Mouse (Mus musculus): ENCODE measurements around the gene Xrcc1. TPM values are rescaled to one million over a fixed set of nuclear protein-coding genes. Genes with fewer than 3 reads are reported as not detected.
A peak's percentile ranks its signal among the peaks of the same experiment; 100 is the strongest.

Xrcc1 gene
- total RNA-seq, 2 experiments from 2014 or later: 18.3 to 18.5 TPM

GRCm38 (mm10) chr7:24551985-24552759, 6.1 kb downstream of the Xrcc1 start:
- no peak for TF ChIP-seq CTCF (IDR thresholded peaks at IDR 0.05)

DNA sequence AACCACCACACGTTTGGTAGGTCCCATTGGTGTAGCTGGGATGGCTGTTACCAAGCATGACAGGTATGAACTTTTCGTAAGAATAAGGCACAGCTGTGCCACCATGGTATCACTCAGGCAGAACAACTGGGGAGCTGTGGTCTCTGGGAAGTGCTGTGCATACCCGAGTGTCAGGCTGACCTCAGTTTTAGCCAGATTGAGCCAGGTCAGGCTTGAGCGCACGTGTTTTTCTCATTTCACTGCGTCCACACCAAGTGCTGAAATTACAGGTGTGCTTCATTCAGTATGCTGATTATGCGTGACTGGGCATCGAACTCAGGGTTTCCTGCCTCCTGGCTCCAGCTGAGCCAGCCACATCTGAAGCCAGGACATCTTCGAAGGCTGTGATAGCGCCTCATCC, 9.7 kb downstream of the Xrcc1 start:
- TF ChIP-seq CTCF (IDR thresholded peaks at IDR 0.05): no peak
- Histone ChIP-seq H3K4me3 (no peak overlapping the region), H3K27ac (no peak overlapping the region)
- DNase-seq: no peak
- intact Hi-C loops (cut with DNase I): no loop called here

More at GRCm38 (mm10) chr7:24551985-24552759, 6.1 kb downstream of the Xrcc1 start:
- Histone ChIP-seq H3K27ac (no peak overlapping the region), H3K4me3 (no peak overlapping the region)
- intact Hi-C loops (cut with DNase I): no loop called here
- no peak for DNase-seq

GRCm38 (mm10) chr7:24561450-24561849, 15.4 kb downstream of the Xrcc1 start:
- DNase-seq: no peak
- intact Hi-C loops (cut with DNase I): loop anchor here (5.0 kb wide), 1 partner anchor 89 kb away; no protein-coding TSS in a partner anchor
- no peak for TF ChIP-seq CTCF (IDR thresholded peaks at IDR 0.05)
- Histone ChIP-seq H3K4me3 (no peak overlapping the region), H3K27ac (no peak overlapping the region)

DNA sequence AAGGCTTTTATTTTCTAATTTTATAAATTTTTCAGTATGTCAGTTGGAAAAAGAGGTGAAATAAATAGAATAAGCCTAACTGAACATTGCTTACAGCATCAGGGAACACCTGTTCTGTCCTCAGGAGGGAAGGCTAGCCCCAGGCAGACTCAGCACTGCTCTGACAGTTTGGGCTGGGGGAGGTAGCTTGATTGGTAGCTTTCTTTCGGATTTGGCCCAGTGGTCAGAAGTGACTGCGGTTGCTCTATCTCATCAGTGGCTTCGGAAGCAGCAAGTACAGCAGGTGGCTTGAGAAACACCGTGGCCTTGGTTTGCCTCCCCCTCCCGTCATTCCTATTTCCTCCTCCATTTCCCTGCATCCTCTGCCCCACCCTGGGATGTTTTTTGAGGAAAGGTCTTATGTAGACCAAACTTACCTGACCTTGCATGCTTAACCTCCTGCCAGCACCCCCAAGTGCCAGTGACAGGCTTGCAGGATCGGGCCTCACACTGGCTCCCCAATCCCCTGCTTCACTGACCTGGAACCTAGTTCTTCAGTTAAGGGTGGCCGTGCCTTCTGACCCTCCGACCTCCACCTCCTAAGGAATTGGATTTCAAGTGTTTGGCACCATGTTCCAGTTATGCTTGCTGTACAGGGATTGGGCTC, 17.2 kb downstream of the Xrcc1 start:
- intact Hi-C loops (cut with DNase I): loop anchor here (5.0 kb wide), 1 partner anchor 91 kb away; no protein-coding TSS in a partner anchor
- Histone ChIP-seq H3K27ac (no peak overlapping the region), H3K4me3 (no peak overlapping the region)
- no peak for TF ChIP-seq CTCF (IDR thresholded peaks at IDR 0.05)
- DNase-seq: no peak

DNA sequence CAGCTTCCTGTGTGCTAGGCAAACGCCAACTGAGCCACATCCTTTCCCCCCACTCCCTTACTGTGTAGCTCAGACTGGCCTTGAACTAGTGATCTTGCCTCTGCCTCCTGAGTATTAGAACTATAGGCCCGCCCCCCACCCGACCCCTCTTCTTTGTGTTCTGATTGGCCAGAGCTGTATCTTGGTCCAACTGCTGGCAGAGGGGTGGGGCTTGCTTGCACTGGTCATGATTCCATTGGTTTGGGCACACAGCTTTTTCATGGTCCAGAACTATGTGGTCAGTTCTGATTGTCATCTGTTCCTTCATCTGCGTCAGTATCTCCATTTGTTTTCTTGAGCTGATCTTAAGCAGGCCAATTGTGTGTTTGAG, 17.7 kb downstream of the Xrcc1 start:
- DNase-seq: no peak
- Histone ChIP-seq H3K4me3 (no peak overlapping the region), H3K27ac (no peak overlapping the region)
- TF ChIP-seq CTCF (IDR thresholded peaks at IDR 0.05): no peak
- intact Hi-C loops (cut with DNase I): loop anchor here (2.0 to 5.0 kb wide), 2 partner anchors 31 to 92 kb away; no protein-coding TSS in a partner anchor

DNA sequence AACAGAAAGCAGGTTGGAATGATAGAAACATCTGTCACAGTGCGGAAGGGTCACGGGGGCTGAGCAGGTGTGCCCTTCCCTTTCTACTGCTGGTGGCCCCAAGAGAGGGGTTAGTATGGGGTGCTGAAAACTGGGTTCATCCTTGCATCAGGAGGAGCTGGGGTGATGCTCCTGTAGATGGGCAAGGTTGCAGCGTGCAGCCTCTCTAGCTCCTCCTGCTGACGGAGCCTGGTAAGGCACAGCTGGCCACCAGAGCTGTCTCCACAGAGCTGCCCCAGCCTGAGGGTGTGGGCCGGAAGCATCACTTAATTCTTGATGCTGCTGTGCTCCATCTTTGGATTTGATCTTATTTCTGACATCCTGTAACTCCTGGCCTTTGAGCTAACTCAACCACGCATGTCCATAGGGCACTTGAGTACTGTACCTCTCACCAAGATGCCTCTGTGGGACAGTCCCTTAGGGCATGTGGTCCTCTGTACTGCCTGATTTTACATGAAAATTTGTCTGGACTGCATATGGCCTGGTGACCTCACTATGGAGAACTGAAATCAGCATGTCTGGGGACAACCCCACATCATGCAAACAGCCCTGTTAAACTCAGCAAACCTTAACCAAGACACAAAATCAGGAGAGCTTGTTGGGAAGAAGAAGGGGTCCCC, 18.6 kb downstream of the Xrcc1 start:
- intact Hi-C loops (cut with DNase I): loop anchor here (2.0 to 5.0 kb wide), 2 partner anchors 32 to 92 kb away; no protein-coding TSS in a partner anchor
- DNase-seq: peak; percentile 76
- no peak overlapping the region for H3K4me3 ChIP-seq
- no peak overlapping the region for H3K27ac ChIP-seq
- TF ChIP-seq CTCF (IDR thresholded peaks at IDR 0.05): peak; percentile 90

DNA sequence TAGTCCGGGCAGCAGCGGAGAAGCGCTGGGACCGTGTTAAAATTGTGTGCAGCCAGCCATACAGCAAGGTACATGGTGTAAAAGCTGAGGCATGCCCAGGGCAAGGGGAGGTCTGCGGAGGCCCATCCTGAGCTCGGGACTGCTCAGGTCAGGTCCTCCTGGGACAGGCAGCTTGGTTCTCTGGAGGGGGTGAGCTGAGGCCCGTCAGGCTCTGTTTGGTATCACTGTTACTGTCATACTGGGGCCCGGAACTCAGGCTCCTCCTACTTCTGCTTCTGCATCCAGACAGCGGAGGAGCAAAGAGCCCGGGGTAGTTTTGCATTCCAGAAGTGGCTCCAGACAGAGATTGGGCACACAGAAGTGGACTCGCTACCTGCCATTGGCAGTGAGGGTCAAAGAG, 19.5 kb downstream of the Xrcc1 start:
- no peak for DNase-seq
- intact Hi-C loops (cut with DNase I): loop anchor here (2.0 kb wide), 1 partner anchor 33 kb away; no protein-coding TSS in a partner anchor
- Histone ChIP-seq H3K27ac (no peak overlapping the region), H3K4me3 (no peak overlapping the region)
- TF ChIP-seq CTCF (IDR thresholded peaks at IDR 0.05): no peak

GRCm38 (mm10) chr7:24566206-24566605, 20.1 kb downstream of the Xrcc1 start:
- no peak for DNase-seq
- TF ChIP-seq CTCF (IDR thresholded peaks at IDR 0.05): no peak
- intact Hi-C loops (cut with DNase I): no loop called here
- Histone ChIP-seq H3K27ac (no peak overlapping the region), H3K4me3 (no peak overlapping the region)

GRCm38 (mm10) chr7:24568512-24568911, 22.4 kb downstream of the Xrcc1 start:
- no peak for TF ChIP-seq CTCF (IDR thresholded peaks at IDR 0.05)

GRCm38 (mm10) chr7:24571071-24571470, 25.0 kb downstream of the Xrcc1 start:
- intact Hi-C loops (cut with DNase I): no loop called here
- TF ChIP-seq CTCF (IDR thresholded peaks at IDR 0.05): no peak
- Histone ChIP-seq H3K4me3 (no peak overlapping the region), H3K27ac (no peak overlapping the region)
- DNase-seq: no peak

More at GRCm38 (mm10) chr7:24568512-24568911, 22.4 kb downstream of the Xrcc1 start:
- Histone ChIP-seq H3K27ac (no peak overlapping the region), H3K4me3 (no peak overlapping the region)
- intact Hi-C loops (cut with DNase I): no loop called here
- no peak for DNase-seq

- H3K27ac ChIP-seq: no peak overlapping the region
- TF ChIP-seq CTCF (IDR thresholded peaks at IDR 0.05): peak; percentile 48
- no peak overlapping the region for H3K4me3 ChIP-seq
- intact Hi-C loops (cut with DNase I): no loop called here
- DNase-seq: no peak
Measured at GRCm38 (mm10) chr7:24572455-24572854, 26.4 kb downstream of the Xrcc1 start.

DNA sequence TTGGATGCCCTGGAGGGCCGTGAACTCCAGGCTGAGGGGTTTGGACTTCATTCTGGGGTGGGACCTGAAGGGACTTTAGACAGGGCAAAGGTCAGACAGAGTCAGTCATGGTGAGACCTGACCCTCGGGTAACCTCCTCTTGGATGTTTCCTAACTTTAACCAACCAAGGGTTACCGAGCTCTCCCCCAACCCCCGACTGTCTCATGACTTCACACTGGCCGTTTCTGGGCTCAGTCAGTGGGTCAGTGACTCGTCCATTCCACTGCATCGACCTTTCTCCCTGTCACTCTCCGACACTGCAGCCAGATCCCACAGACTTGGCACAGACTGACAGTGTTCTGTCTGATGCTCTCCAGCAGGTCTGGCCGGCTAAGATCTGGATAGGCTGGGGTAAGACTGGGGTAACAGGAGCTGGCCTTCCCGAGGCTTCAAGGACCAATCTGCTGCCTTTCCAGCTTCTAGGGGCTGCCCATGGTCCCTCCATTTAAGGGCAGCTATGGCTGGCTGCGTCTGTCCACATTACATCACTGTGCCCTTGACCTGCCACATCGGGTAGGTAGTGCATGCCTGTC, 28.2 kb downstream of the Xrcc1 start:
- TF ChIP-seq CTCF (IDR thresholded peaks at IDR 0.05): no peak
- intact Hi-C loops (cut with DNase I): no loop called here
- Histone ChIP-seq H3K4me3 (no peak overlapping the region), H3K27ac (no peak overlapping the region)
- DNase-seq: no peak
